Mouse (Mus musculus) liver, embryonic 14.5 days (tissue): Measurements from ENCODE around the gene Ripor1. TPM values are rescaled to one million over a fixed set of nuclear protein-coding genes. Genes with fewer than 3 reads are reported as not detected.
A peak's percentile ranks its signal among the peaks of the same experiment; 100 is the strongest.
"Not testable (repeated sequence)": the region's sequence is repeated elsewhere in the genome, so short reads cannot be mapped to it uniquely, and the experiment has no call there.

Experiments
- ATAC-seq: fragments of 200-750 bp; cut with Nextera tagmentation; 2 replicates; pipeline ENCODE4 v1.8.0; 2017; ENCODE audit warnings: moderate number of reproducible peaks, mild to moderate bottlenecking, moderate library complexity; ENCODE audit not compliant: insufficient read depth
- DNase-seq, 3 experiments: peaks; one replicate each; pipeline ENCODE4 v3.0.0-alpha.2; 2012 to 2013; ENCODE audit warnings: low read depth in 3 of 3, low spot score in 3 of 3
- H3K27ac ChIP-seq: fragments of 300-500 bp; sonication (generic); 2 replicates; pipeline ENCODE4 v1.5.1; 2014; ENCODE audit warnings: moderate library complexity, mild to moderate bottlenecking, control low read depth, inconsistent platforms
- H3K27me3 ChIP-seq: fragments of 300-500 bp; sonication (generic); 2 replicates; pipeline ENCODE4 v1.6.1; 2014; ENCODE audit warnings: mild to moderate bottlenecking, low read length, moderate library complexity; ENCODE audit not compliant: control insufficient read depth, insufficient read depth
- H3K36me3 ChIP-seq: fragments of 300-500 bp; sonication (generic); replicated peaks from 2 replicates; pipeline ENCODE4 v1.6.1; 2014; ENCODE audit warnings: low read depth; ENCODE audit not compliant: control insufficient read depth, insufficient read depth
- H3K4me1 ChIP-seq, 2 experiments: fragments of 200-500 bp in 1 of 2; fragments of 300-500 bp in 1 of 2; sonication (generic) in 1 of 2; replicated peaks; 2 replicates each; pipeline ENCODE4 v1.6.1; 2012 to 2014; ENCODE audit warnings: antibody characterized with exemption in 1 of 2, inconsistent platforms in 1 of 2, low read length in 1 of 2; ENCODE audit not compliant: control insufficient read depth in 2 of 2, insufficient read depth in 2 of 2
- H3K4me2 ChIP-seq: fragments of 300-500 bp; sonication (generic); 2 replicates; pipeline ENCODE4 v1.6.1; 2014; ENCODE audit warnings: low read depth, mild to moderate bottlenecking, control low read depth, moderate library complexity
- H3K4me3 ChIP-seq, 2 experiments: fragments of 200-500 bp in 1 of 2; fragments of 300-500 bp in 1 of 2; sonication (generic) in 1 of 2; 2 replicates each; pipeline ENCODE4 v1.5.1; 2012 to 2014; ENCODE audit warnings: low read depth in 2 of 2, low read length in 2 of 2, mild to moderate bottlenecking in 2 of 2, control low read depth in 1 of 2, inconsistent platforms in 1 of 2, moderate library complexity in 1 of 2; ENCODE audit not compliant: insufficient read depth in 1 of 2
- H3K9ac ChIP-seq: fragments of 300-500 bp; sonication (generic); replicated peaks from 2 replicates; pipeline ENCODE4 v1.6.1; 2014; ENCODE audit warnings: mild to moderate bottlenecking, control low read depth, moderate library complexity
- H3K9me3 ChIP-seq: fragments of 300-500 bp; sonication (generic); 2 replicates; pipeline ENCODE4 v1.6.1; 2016; ENCODE audit warnings: low read length, mixed read lengths; ENCODE audit not compliant: control insufficient read depth
- CTCF ChIP-seq: IDR thresholded peaks from 2 replicates; pipeline ENCODE4 v1.5.1; 2016; ENCODE audit warnings: antibody characterized with exemption, low read depth, control low read depth
- EP300 ChIP-seq: IDR thresholded peaks from 2 replicates; pipeline ENCODE4 v1.6.1; 2016; ENCODE audit warnings: antibody characterized with exemption, low read depth
- WGBS: fragments of 180-500 bp; shearing (Covaris S2); extraction: QIAGEN DNeasy Blood & Tissue Kit; methylation state at CpG from one replicate; pipeline ENCODE4 v1.1.7; 2014; ENCODE audit not compliant: insufficient replicate concordance; 5-methylcytosine and 5-hydroxymethylcytosine counted together
- polyA plus RNA-seq, 2 experiments: library from polyadenylated mRNA; depleted of rRNA in 1 of 2; stranded (reverse) in 1 of 2; unstranded in 1 of 2; fragments of >200 nt; fragmentation: Nextera tagmentation in 1 of 2; extraction: Ambion mirVana in 1 of 2; gene quantifications; 2 replicates each; pipeline versions ENCODE4 v1.2.1 to v1.2.3; 2012 to 2014

The Ripor1 gene
- polyA plus RNA-seq (2012; rRNA removed) (4.5 and 5.4 TPM in 2 replicates), polyA plus RNA-seq (2014; fragmentation: Nextera tagmentation; extraction: Ambion mirVana) (4.9 and 6.1 TPM in 2 replicates)

GRCm38 (mm10) chr8:105604804-105605381 is at the start of gene Ripor1:
Gene Ripor1, plus strand, starts transcription at chr8:105605255.
- Histone ChIP-seq H3K27ac (peak within 1 kb of the TSS; percentile 57), H3K4me3 (peak within 1 kb of the TSS; percentile 67 to 82), H3K36me3 (no peaks in the 10 kb centered on the region), H3K27me3 (no peaks in the 10 kb centered on the region), H3K4me1 (peaks cover 37 to 41% of the 10 kb centered on the region in 2 experiments), H3K9me3 (no peaks in the 10 kb centered on the region), H3K4me2 (peak within 1 kb of the TSS; percentile 99), H3K9ac (peak within 1 kb of the TSS; percentile 85)
- under 1% methylated on average over 35 of the region's 42 CpGs for WGBS
- peak; percentile 79 for ATAC-seq
- DNase-seq: peak; percentile 47 to 55 (median 47)
- TF ChIP-seq EP300: peak; percentile 77
- peak; percentile 55 for TF ChIP-seq CTCF

GRCm38 (mm10) chr8:105562863-105563262 is 42.2 kb upstream of the Ripor1 start:
- ATAC-seq (no peak), DNase-seq (no peak)
- Histone ChIP-seq H3K4me1 (peaks cover 14 to 15% of the 10 kb centered on the region in 2 experiments), H3K9me3 (no peaks in the 10 kb centered on the region), H3K27me3 (no peaks in the 10 kb centered on the region; the same call in 1 of the 2 replicates), H3K36me3 (no peaks in the 10 kb centered on the region; the same call in 1 of the 2 replicates), H3K9ac (no peak overlapping the region), H3K27ac (no peak overlapping the region), H3K4me3 (no peak overlapping the region), H3K4me2 (no peak overlapping the region)
- WGBS: 82% methylated on average over 3 of the region's 3 CpGs
- TF ChIP-seq CTCF (no peak), EP300 (no peak)

- Histone ChIP-seq H3K9me3 (no peaks in the 10 kb centered on the region), H3K27ac (no peak overlapping the region), H3K9ac (no peak overlapping the region), H3K4me2 (no peak overlapping the region; the same call in 1 of the 2 replicates), H3K27me3 (no peaks in the 10 kb centered on the region; the same call in 1 of the 2 replicates), H3K36me3 (no peaks in the 10 kb centered on the region; the same call in 1 of the 2 replicates), H3K4me3 (no peak overlapping the region), H3K4me1 (peaks cover 14 to 15% of the 10 kb centered on the region in 2 experiments)
- ATAC-seq (no peak), DNase-seq (no peak)
- 78% methylated on average over 1 of the region's 1 CpGs for WGBS
- TF ChIP-seq CTCF (no peak), EP300 (no peak)
Observed at GRCm38 (mm10) chr8:105563871-105564270, 41.2 kb upstream of the Ripor1 start.

GRCm38 (mm10) chr8:105564573-105565229 is 40.4 kb upstream of the Ripor1 start:
- H3K27me3 ChIP-seq, ATAC-seq, DNase-seq, H3K9me3 ChIP-seq, H3K36me3 ChIP-seq: not testable (repeated sequence)
- Histone ChIP-seq H3K4me1 (peaks cover 14 to 15% of the 10 kb centered on the region in 2 experiments), H3K9ac (peak overlapping the region; percentile 87), H3K27ac (peak overlapping the region; percentile 63; the same call in 1 of the 2 replicates), H3K4me2 (peak overlapping the region; percentile 75), H3K4me3 (peak overlapping the region; percentile 70 to 85)
- WGBS: 28% methylated on average over 9 of the region's 9 CpGs

DNA sequence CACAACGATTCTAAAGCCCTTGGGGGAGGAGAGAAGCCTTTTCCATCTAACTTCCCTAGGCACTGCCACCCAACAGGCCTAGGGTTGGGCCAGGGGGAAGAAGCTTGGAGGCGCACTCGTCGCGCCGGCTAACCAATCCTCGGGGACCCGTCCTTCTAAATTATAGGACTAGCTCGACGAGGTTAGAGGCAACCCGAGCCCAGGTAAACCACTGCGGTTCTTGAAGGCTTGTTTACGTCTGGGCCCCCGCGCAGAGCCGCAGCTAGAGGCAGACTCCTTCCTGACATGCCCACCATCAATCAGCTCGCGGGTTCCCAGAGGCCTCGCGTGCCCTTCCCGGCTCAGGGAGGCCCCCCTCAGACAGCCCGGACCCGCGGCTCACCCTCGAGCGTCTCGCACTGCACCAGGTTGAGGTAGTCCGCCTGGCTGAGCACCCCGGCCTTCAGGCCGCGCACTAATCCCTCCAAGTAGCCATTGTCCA is 39.6 kb upstream of the Ripor1 start:
- TF ChIP-seq EP300 (no peak), CTCF (0 out of 2 replicates have a peak, but pooled peaks have one; percentile 13)
- no peaks in the 10 kb centered on the region for H3K9me3 ChIP-seq
- peaks cover 14 to 15% of the 10 kb centered on the region in 2 experiments for H3K4me1 ChIP-seq
- H3K27ac ChIP-seq: peak overlapping the region; percentile 63
- peak; percentile 61 for ATAC-seq
- DNase-seq: peak in 1 of 3 experiments; percentile 32
- no peaks in the 10 kb centered on the region; the same call in 1 of the 2 replicates for H3K36me3 ChIP-seq
- H3K9ac ChIP-seq: peak overlapping the region; percentile 87
- under 1% methylated on average over 31 of the region's 31 CpGs for WGBS
- peak overlapping the region; percentile 75 for H3K4me2 ChIP-seq
- no peaks in the 10 kb centered on the region; the same call in 1 of the 2 replicates for H3K27me3 ChIP-seq
- H3K4me3 ChIP-seq: peak overlapping the region; percentile 70 to 85
